ENCODE assay signal across 9 mouse cellular contexts in genomic region chr2:165512870-165513600, GRCm38 (mm10). TPM values are rescaled to one million over a fixed set of nuclear protein-coding genes. Genes with fewer than 3 reads are reported as not detected.
DNase-seq lines count a peak whose midpoint lies in the region; ATAC-seq lines count a peak whose summit lies in the region.
"Had no signal": no experiment of that assay in that cellular context is flagged by ENCODE, and none has a peak within 500 bp of the region (broad histone marks: within the 10 kb centered on the region; RNA-seq: fewer than 3 reads in every experiment).

No protein-coding gene starts in this region.

- no peak overlapping the region for H3K27ac ChIP-seq in heart, embryonic 10.5 days
- no peak overlapping the region for H3K27ac ChIP-seq in intestine, embryonic 16.5 days (ENCODE audit: low read length)
- H3K27ac ChIP-seq: liver, embryonic 15.5 days had no signal

- H3K27me3 ChIP-seq in heart, embryonic 10.5 days (ENCODE audit: insufficient read depth, poor library complexity, severe bottlenecking) = peaks cover 22% of the 10 kb centered on the region; the same call in 1 of the 2 replicates
- H3K27me3 ChIP-seq in intestine, embryonic 16.5 days (replicated peaks; ENCODE audit: control insufficient read depth, insufficient read depth, low read length) = no peaks in the 10 kb centered on the region
- H3K27me3 ChIP-seq: liver, embryonic 15.5 days had no signal

- no peaks in the 10 kb centered on the region for H3K36me3 ChIP-seq in heart, embryonic 10.5 days
- H3K36me3 ChIP-seq in intestine, embryonic 16.5 days (ENCODE audit: control insufficient read depth, insufficient read depth, low read length) = no peaks in the 10 kb centered on the region
- H3K36me3 ChIP-seq: liver, embryonic 15.5 days had no signal

- peaks cover 27% of the 10 kb centered on the region for H3K4me1 ChIP-seq in heart, embryonic 10.5 days
- H3K4me1 ChIP-seq in intestine, embryonic 16.5 days (ENCODE audit: control insufficient read depth, insufficient read depth, low read length) = peaks cover 11% of the 10 kb centered on the region; the same call in 1 of the 2 replicates
- H3K4me1 ChIP-seq: liver, embryonic 15.5 days had no signal

- H3K9me3 ChIP-seq in heart, embryonic 10.5 days = no peaks in the 10 kb centered on the region
- H3K9me3 ChIP-seq in intestine, embryonic 16.5 days (ENCODE audit: control insufficient read depth, low read length) = no peaks in the 10 kb centered on the region
- H3K9me3 ChIP-seq: liver, embryonic 15.5 days had no signal

- no peak overlapping the region for H3K4me2 ChIP-seq in intestine, embryonic 16.5 days (ENCODE audit: low read depth, low read length)
- H3K4me2 ChIP-seq: liver, embryonic 15.5 days had no signal

- 42% methylated on average over 11 of the region's 11 CpGs for WGBS in heart, embryonic 10.5 days
- WGBS in intestine, embryonic 16.5 days = 27% methylated on average over 11 of the region's 11 CpGs

- H3K9ac ChIP-seq in intestine, embryonic 16.5 days (ENCODE audit: low read depth, low read length) = no peak overlapping the region
- H3K9ac ChIP-seq: liver, embryonic 15.5 days had no signal

- peak; percentile 19 for DNase-seq in heart, adult 8-10 months (ENCODE audit: low spot score)
- DNase-seq in heart, embryonic 10.5 days (ENCODE audit: low spot score) = no peak
- peak; percentile 56 for DNase-seq in adrenal gland, postnatal 25 days
- DNase-seq in mesoderm, embryonic 11.5 days (ENCODE audit: low read depth, low spot score) = peak; percentile 46
- no peak for DNase-seq in cerebellum, adult 18-20 months
- DNase-seq in yolk sac, embryonic 10.5 days (ENCODE audit: low spot score) = no peak

- H3K4me3 ChIP-seq in heart, embryonic 10.5 days = no peak overlapping the region
- no peak overlapping the region for H3K4me3 ChIP-seq in intestine, embryonic 16.5 days (ENCODE audit: low read length)
- H3K4me3 ChIP-seq: liver, embryonic 15.5 days had no signal

- peak; percentile 40 for ATAC-seq in intestine, embryonic 16.5 days
- no peak for ATAC-seq in frontal cortex, adult (ENCODE audit: low TSS enrichment)

RNA-seq across cellular contexts. Expression of gene Slc2a10, which starts 9.4 kb away (rescaled TPM):
- total RNA-seq in heart, adult 8-10 months (2022) = 1 to 10 TPM; 6.2 to 8.2 (median 7.7) TPM
- polyA plus RNA-seq in heart, embryonic 10.5 days (2016; fragmentation: Nextera tagmentation; extraction: Ambion mirVana) = 4.2 and 4.6 TPM in 2 replicates
- total RNA-seq in adrenal gland, postnatal 25 days (2021) = 0.43 and 0.82 TPM in 2 replicates
- 4.0 and 5.3 TPM in 2 replicates for polyA plus RNA-seq in intestine, embryonic 16.5 days (2015; fragmentation: Nextera tagmentation; extraction: Ambion mirVana)

RNA-seq across cellular contexts. Expression of gene Trp53rka, which starts 19.9 kb away (rescaled TPM):
- total RNA-seq in heart, adult 8-10 months (2022) = 10 to 100 TPM in 2 of 4 experiments, 1 to 10 TPM in 2; 8.3 to 12.4 (median 9.4) TPM
- 31.7 and 42.2 TPM in 2 replicates for polyA plus RNA-seq in heart, embryonic 10.5 days (2016; fragmentation: Nextera tagmentation; extraction: Ambion mirVana)
- 15.4 and 16.1 TPM in 2 replicates for total RNA-seq in adrenal gland, postnatal 25 days (2021)
- 23.6 and 23.8 TPM in 2 replicates for polyA plus RNA-seq in intestine, embryonic 16.5 days (2015; fragmentation: Nextera tagmentation; extraction: Ambion mirVana)

RNA-seq across cellular contexts. Expression of gene Slc13a3, which starts 40.0 kb away (rescaled TPM):
- total RNA-seq in heart, adult 8-10 months (2022) = under 1 TPM; 0.09 to 0.69 (median 0.20) TPM
- polyA plus RNA-seq in heart, embryonic 10.5 days (2016; fragmentation: Nextera tagmentation; extraction: Ambion mirVana) = 0.14 and 0.53 TPM in 2 replicates
- total RNA-seq in adrenal gland, postnatal 25 days (2021) = 0.58 and 1.5 TPM in 2 replicates
- 0.40 and 0.56 TPM in 2 replicates for polyA plus RNA-seq in intestine, embryonic 16.5 days (2015; fragmentation: Nextera tagmentation; extraction: Ambion mirVana)

Comparison
In these comparisons a context has a peak if more than half of its experiments do, and no peak if none do; other contexts are left out.
1. DNase-seq: peak in heart, adult 8-10 months (single experiment), adrenal gland, postnatal 25 days (single experiment) and mesoderm, embryonic 11.5 days (single experiment); none in heart, embryonic 10.5 days (single experiment), cerebellum, adult 18-20 months (0 of 2) and yolk sac, embryonic 10.5 days (single experiment).